Mouse (Mus musculus) neutrophil, adult 5-6 weeks (primary cell): Measurements from ENCODE around the gene Gm21988. TPM values are rescaled to one million over a fixed set of nuclear protein-coding genes. Genes with fewer than 3 reads are reported as not detected.
A peak's percentile ranks its signal among the peaks of the same experiment; 100 is the strongest.

Experiments
- ATAC-seq: fragments of 151-379, 151-347 bp; 2 replicates; pipeline ENCODE4 v1.8.0; 2017; ENCODE audit warnings: mild to moderate bottlenecking, moderate TSS enrichment; ENCODE audit not compliant: insufficient number of reproducible peaks, poor library complexity, low FRiP score, severe bottlenecking; ENCODE audit errors: extremely low read depth
- total RNA-seq: library from RNA; stranded (forward); fragments of 200-1000 nt; gene quantifications from 2 replicates; pipeline ENCODE4 v1.2.3, GENCODE M21; 2017

Gene Gm21988
- total RNA-seq, 1 experiment from 2014 or later, result 0.47 TPM

- ATAC-seq, result no peak
Measured at GRCm38 (mm10) chr11:70238591-70239440, 814 bp downstream of the Gm21988 start.

DNA sequence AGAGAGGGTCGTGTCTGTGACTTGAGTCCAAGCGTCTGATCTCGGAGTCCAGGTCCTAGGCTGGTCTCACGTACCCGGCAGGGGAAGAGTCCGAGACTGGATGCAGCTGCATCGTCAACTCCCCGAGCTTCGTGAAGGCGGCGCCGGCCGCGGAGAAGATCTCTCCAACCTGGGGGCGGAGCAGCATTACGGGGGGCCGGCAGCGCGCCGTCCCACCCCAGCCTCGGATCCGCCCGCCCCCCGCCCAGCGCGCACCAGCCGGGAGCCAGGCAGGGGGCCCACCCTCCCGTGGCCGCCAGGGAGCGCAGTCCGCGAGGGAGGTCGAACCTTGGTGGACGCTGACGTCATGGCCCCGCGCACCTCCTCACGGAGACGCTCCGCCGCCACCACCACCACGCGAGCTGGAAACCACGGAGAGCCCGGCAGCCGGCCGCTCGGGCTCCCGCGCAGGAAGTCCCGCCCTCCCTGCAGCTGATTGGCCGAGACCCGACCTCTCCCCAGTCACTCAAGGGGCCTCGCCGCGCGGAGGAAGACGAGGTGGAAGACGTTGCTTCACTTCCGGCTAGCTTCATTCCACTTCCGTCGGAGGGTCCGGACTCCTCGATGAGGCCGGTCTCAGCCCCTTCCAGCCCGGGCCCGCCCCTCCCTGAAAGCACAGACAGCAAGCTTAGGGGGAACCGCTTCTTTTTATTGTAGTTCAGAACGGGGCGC, 2.0 kb downstream of the Gm21988 start, which contains the start of gene 0610010K14Rik:
Gene 0610010K14Rik, minus strand, starts transcription at position 458 of the 711 bp plus-strand sequence.
- peak; percentile 87 for ATAC-seq

GRCm38 (mm10) chr11:70236717-70237116, 2.9 kb downstream of the Gm21988 start:
- no peak for ATAC-seq

DNA sequence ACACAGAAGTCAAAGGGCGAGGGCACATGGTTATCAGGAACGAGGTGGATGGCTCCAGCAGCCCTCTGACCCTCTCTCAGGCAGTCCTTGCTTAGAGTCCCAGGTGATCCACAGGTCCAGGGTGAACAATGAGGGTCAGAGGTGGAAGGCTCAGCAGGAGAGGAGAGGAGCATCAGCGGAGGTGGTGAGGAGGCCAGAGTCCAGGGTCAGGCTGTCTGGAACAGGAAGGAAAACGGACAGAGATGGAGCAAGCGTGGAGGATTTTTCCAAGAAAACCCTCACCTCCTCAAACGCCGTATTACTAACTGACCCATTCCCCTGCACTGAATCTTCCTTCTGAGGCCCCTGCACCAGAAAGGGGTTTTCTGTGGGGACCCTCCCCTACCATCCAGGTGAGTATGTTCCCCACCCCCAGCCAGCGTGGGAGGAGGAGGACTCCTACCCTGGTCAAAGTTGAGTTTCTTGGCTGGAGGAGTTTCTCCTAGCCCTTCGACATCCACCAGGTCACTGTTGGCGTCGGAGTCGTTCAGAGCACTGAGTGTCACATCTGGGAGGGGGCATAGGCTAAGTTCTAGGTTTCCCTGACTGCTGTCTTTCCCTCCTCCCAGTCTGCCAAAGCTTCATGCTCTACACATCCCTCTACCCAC, 4.3 kb downstream of the Gm21988 start:
- ATAC-seq, result no peak

GRCm38 (mm10) chr11:70234497-70234896, 5.1 kb downstream of the Gm21988 start:
- no peak for ATAC-seq

- ATAC-seq, result no peak
Measured at GRCm38 (mm10) chr11:70234037-70234436, 5.6 kb downstream of the Gm21988 start.

DNA sequence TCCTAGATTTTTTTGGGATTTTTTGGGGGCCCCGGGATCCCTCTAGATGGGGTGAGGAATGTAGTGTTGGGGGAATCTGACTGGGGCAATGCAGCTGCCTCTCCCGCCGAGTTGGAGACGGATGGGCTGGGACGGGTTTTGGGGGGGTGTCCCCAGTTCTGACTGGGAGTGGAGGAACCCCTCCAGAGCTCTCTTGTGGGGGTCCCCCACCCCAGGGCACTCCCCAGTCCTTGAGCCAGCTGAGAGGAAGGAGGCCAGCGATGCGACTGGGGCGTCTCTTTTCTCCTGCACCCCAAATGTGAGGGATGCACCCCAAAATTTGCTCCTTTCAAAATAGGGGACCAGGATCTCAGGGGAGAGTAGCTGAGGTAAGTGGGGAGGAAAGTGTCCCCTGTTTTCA, 6.6 kb downstream of the Gm21988 start:
- no peak for ATAC-seq

GRCm38 (mm10) chr11:70232546-70232945, 7.1 kb downstream of the Gm21988 start:
- ATAC-seq, result no peak

- peak; percentile 86 for ATAC-seq
Measured at GRCm38 (mm10) chr11:70230239-70230727, 9.3 kb downstream of the Gm21988 start.

- no peak for ATAC-seq
Measured at GRCm38 (mm10) chr11:70229260-70230010, 10.2 kb downstream of the Gm21988 start, which contains the start of gene Bcl6b. TSS of gene Bcl6b (minus strand) at chr11:70229798.

DNA sequence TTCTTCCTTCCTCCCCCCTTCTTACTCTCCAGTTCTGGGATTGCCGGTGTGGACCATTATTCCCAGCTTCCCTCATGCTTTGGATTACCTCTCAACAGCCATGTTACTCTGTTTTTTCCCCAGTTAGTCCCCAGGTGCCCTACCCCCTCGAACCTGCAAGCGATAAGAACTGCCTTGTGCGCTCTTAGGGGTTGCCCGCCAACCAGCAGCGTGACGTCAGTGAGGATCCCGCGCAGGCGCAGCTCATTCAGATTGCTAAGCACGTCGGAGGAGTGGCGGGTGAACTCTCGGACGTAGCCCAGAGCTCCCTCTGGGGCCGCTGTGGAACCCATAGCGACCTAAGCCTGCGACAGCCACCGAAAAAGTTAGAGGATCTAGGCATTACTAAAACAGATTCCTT, 10.8 kb downstream of the Gm21988 start:
- ATAC-seq, result peak; percentile 52; the same call in 1 of the 2 replicates

DNA sequence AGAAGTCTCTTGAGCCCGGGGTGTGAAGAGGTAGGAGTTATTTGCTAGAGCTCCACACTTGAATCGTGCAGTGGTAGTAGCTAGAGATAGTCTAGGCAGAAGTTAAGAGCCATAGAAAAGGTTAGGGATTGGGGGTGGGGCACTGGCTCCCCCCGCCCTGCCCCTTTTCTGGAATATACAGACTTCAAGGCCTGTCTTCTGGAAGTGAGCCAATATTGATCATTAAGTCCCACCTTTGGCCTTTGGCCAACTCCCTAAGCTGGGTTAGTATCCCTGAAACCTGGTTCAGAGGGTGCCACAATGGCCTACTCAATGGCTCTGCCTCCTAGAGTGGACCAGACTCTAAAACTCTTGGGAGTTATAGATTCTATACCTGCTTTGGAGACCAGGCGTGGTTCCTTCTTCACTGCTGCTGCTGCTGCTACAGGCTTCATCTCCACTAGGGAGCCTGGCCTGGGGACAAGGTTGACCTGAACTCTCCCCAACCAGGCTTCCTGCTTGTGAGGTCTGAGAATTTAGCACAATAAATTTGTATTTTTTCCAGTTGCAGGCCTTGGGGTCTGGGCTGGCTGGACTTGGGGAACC, 11.9 kb downstream of the Gm21988 start:
- no peak for ATAC-seq

GRCm38 (mm10) chr11:70227126-70227525, 12.5 kb downstream of the Gm21988 start:
- ATAC-seq, result no peak

GRCm38 (mm10) chr11:70226602-70226890, 13.1 kb downstream of the Gm21988 start:
- ATAC-seq, result no peak

DNA sequence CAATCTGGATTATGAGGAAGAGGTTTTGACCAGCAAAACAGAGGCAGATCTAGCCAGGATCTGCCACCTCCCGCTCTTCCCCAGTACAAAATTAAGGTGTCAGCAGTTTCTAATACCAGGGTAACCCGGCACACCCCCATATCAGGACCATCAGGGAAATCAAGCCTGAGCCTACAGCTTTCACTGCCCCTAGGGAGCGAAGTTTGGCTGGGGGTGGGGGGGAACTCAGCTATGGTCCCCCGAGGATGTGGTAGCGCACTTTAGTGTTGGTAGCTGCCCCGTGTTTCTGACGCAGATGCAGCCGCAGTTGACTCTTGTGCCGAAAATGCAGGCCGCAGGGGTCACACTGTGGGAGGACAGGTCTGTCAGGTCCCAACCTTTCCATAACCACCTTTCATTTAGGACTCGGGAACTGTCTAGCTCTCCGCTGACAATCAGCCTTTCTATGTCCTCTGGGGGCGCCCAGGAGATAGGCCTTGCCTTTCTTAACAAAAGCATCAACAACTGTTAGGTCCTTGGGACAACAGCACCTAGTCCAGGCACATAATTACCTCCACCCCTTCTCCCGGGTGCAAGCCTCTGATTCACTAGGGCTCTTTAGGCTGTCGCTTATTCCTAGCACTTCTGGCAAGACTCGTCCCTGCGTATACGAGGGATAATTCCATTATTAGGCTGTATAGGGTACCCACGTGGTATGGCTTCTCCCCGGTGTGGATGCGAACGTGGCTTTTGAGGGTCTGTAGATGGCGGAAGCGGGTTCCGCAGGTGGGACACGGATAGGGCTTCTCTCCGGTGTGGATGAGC, 13.6 kb downstream of the Gm21988 start:
- ATAC-seq, result no peak

DNA sequence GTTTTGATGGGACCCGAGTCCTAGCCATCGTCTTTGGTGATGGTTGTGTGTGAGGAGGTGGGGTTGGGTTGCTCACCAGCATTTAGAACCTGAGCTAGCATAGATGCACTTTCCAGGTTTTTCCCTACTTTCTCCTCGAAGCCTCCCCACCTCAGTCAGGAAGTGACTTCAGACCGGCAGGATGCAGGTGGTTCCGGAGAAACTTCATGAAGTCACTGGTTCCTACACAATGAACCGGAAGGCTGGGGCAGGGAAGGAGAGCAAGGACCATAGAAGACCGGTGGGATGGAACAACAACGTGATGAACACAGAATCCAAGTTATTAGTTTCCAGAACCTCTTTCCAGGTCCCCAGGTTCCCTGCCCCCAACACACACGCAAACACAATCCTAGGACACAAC, 15.9 kb downstream of the Gm21988 start:
- no peak for ATAC-seq

- no peak for ATAC-seq
Measured at GRCm38 (mm10) chr11:70221603-70222500, 17.8 kb downstream of the Gm21988 start.
